Mouse (Mus musculus) stomach, embryonic 14.5 days (tissue): Measurements from ENCODE around the gene Fam83e. TPM values are rescaled to one million over a fixed set of nuclear protein-coding genes. Genes with fewer than 3 reads are reported as not detected.

ENCODE experiments used
- ATAC-seq: fragments of 200-750 bp; cut with Nextera tagmentation; 2 replicates; pipeline ENCODE4 v1.8.0; 2017; ENCODE audit warnings: low read depth, moderate TSS enrichment; ENCODE audit not compliant: insufficient number of reproducible peaks, insufficient read depth, low FRiP score
- H3K27ac ChIP-seq: fragments of 300-500 bp; sonication (generic); 2 replicates; pipeline ENCODE4 v1.5.1; 2014; ENCODE audit warnings: mild to moderate bottlenecking, low read length, moderate library complexity, mixed read lengths
- H3K27me3 ChIP-seq: fragments of 300-500 bp; sonication (generic); 2 replicates; pipeline ENCODE4 v1.6.1; 2014; ENCODE audit warnings: low read length, control low read depth, mixed read lengths; ENCODE audit not compliant: control insufficient read depth, insufficient read depth
- H3K36me3 ChIP-seq: fragments of 300-500 bp; sonication (generic); 2 replicates; pipeline ENCODE4 v1.6.1; 2014; ENCODE audit warnings: mild to moderate bottlenecking, control low read depth, low read length, moderate library complexity, mixed read lengths; ENCODE audit not compliant: control insufficient read depth, insufficient read depth
- H3K4me1 ChIP-seq: fragments of 300-500 bp; sonication (generic); 2 replicates; pipeline ENCODE4 v1.6.1; 2014; ENCODE audit warnings: low read length, control low read depth, mixed read lengths; ENCODE audit not compliant: control insufficient read depth, insufficient read depth
- H3K4me2 ChIP-seq: fragments of 300-500 bp; sonication (generic); replicated peaks from 2 replicates; pipeline ENCODE4 v1.6.1; 2014; ENCODE audit warnings: low read depth, low read length, control low read depth
- H3K4me3 ChIP-seq: fragments of 300-500 bp; sonication (generic); 2 replicates; pipeline ENCODE4 v1.5.1; 2014; ENCODE audit warnings: low read depth, low read length, control low read depth
- H3K9ac ChIP-seq: fragments of 300-500 bp; sonication (generic); replicated peaks from 2 replicates; pipeline ENCODE4 v1.6.1; 2014; ENCODE audit warnings: low read depth, mild to moderate bottlenecking, control low read depth, low read length, moderate library complexity, mixed read lengths
- H3K9me3 ChIP-seq: fragments of 300-500 bp; sonication (generic); 2 replicates; pipeline ENCODE4 v1.6.1; 2016; ENCODE audit warnings: low read depth, low read length, control low read depth; ENCODE audit not compliant: control insufficient read depth
- WGBS: fragments of 180-500 bp; shearing (Covaris S2); extraction: QIAGEN DNeasy Blood & Tissue Kit; methylation state at CpG from one replicate; pipeline ENCODE4 v1.1.7; 2014; 5-methylcytosine and 5-hydroxymethylcytosine counted together
- polyA plus RNA-seq: library from polyadenylated mRNA; unstranded; fragments of >200 nt; fragmentation: Nextera tagmentation; extraction: Ambion mirVana; gene quantifications from 2 replicates; pipeline ENCODE4 v1.2.1, GENCODE M21; 2014

Fam83e gene
- polyA plus RNA-seq, 1 experiment from 2014 or later: 3.1 TPM

DNA sequence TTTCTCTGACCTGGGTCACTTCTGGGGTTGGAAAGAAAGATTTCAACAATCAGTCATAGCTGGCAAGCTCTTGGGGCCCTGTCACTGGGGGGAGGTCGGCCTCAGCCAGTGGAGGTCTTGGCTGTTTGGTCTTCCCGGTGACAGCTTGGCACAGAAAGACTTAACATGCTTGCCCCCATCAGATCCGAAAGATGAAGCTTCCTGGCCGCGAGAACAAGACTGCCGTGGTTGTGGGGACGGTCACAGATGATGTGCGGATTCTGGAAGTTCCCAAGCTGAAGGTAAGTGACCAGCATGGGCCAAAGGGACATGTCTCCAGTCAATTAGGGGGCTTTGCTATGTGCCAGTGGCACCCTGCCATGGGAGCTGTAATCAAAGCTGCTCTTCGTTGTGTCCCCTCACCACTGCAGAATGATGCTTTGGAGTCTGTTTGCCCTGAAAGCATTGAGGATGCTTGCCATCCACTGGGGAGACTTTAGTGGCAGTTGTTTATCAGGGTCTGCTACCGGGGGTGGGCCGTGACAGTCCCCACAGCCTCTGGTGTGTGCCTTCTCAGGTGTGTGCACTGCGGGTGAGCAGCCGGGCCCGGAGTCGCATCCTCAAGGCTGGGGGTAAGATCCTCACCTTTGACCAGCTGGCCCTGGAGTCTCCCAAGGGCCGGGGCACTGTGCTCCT is 1.1 kb upstream of the Fam83e start:
- Histone ChIP-seq H3K9ac (no peak overlapping the region), H3K36me3 (peaks cover 37% of the 10 kb centered on the region), H3K27ac (peak overlapping the region; percentile 15; the same call in 1 of the 2 replicates), H3K9me3 (no peaks in the 10 kb centered on the region), H3K4me3 (peak overlapping the region; percentile 97; the same call in 1 of the 2 replicates), H3K4me1 (peaks cover 31% of the 10 kb centered on the region), H3K4me2 (0 out of 2 replicates have a peak overlapping the region, but pooled peaks have one; percentile 18), H3K27me3 (no peaks in the 10 kb centered on the region)
- no peak for ATAC-seq
- 86% methylated on average over 15 of the region's 16 CpGs for WGBS

DNA sequence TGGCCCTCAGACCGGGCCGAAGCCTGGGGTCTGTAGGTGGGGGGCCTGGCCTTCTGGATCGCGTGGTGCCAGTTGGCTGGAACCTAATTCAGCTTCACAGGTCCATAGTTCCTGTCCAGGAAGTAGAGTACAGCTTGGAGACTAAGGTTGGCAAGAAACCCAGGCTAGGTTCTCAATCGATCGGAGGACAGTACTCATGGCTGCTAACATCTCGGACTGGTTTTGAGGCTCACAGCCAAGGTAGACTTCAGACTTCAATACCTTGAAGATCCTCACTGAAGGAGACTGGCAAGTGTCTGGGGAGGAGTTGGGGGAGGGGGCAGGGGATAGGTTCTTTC is 191 bp downstream of the Fam83e start:
- H3K4me1 ChIP-seq: peaks cover 22% of the 10 kb centered on the region
- peak overlapping the region; percentile 18; the same call in 1 of the 2 replicates for H3K4me2 ChIP-seq
- H3K9me3 ChIP-seq: no peaks in the 10 kb centered on the region
- peak overlapping the region; percentile 8; the same call in 1 of the 2 replicates for H3K4me3 ChIP-seq
- peak overlapping the region; percentile 63; the same call in 1 of the 2 replicates for H3K27ac ChIP-seq
- 74% methylated on average over 7 of the region's 7 CpGs for WGBS
- ATAC-seq: no peak
- no peak overlapping the region for H3K9ac ChIP-seq
- H3K36me3 ChIP-seq: peaks cover 44% of the 10 kb centered on the region
- no peaks in the 10 kb centered on the region for H3K27me3 ChIP-seq

DNA sequence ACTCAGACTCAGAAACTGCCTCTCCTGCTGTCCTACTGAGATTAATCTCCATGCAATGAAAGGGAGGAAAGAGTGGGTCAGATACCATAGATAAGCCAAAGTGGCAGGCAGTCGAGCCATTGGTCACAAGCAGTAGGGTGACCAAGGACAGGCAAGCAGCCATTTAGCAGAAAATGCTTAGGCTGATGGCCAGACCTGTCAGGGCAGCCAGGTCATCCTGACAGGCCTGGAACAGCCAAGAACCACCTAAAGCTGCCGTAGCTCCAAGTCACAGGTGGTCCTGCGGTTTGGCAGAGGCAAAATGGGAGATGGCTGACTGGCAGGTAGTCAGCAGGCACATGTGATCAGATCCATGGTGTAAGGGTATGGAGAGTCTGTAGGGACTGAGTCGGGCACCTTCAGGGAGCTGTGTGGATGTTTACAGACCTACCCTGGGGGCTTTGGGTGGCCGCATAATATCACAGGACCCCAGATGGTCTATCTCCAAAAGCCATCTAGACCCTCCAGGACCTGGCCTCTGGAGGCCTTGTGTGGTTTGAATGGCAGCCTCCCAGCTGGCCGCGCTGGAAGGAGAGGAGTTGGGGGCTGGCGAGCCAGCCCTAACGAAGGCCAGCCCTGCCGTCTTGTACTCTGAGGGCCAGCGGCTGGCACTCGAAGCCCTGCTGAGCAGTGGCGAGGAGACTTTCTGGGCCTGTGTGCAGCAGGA is 783 bp downstream of the Fam83e start:
- H3K27me3 ChIP-seq: no peaks in the 10 kb centered on the region
- H3K4me3 ChIP-seq: peak overlapping the region; percentile 8; the same call in 1 of the 2 replicates
- no peak for ATAC-seq
- peaks cover 16% of the 10 kb centered on the region for H3K4me1 ChIP-seq
- H3K27ac ChIP-seq: no peak overlapping the region
- 60% methylated on average over 13 of the region's 13 CpGs for WGBS
- peaks cover 48% of the 10 kb centered on the region for H3K36me3 ChIP-seq
- no peak overlapping the region for H3K9ac ChIP-seq
- peak overlapping the region; percentile 14; the same call in 1 of the 2 replicates for H3K4me2 ChIP-seq
- no peaks in the 10 kb centered on the region for H3K9me3 ChIP-seq

DNA sequence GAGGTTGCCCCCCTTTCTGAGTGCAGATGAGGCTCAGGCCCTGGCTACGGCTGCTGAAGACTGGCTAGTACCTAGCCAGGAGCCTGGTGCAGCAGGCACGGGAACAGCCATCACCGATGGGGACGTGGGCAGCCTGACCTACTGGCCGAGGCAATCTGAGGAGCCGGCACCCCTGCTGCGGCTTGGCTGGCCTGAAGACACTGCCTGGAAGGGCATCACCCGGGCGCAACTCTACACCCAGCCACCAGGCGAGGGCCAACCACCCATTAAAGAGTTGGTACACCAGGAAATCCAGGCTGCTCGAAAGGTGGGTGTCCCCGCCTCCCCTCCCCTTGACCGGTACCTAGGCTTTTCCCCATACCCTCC is 1.3 kb downstream of the Fam83e start:
- H3K9me3 ChIP-seq: no peaks in the 10 kb centered on the region
- no peak overlapping the region for H3K9ac ChIP-seq
- H3K4me2 ChIP-seq: no peak overlapping the region
- ATAC-seq: no peak
- peaks cover 48% of the 10 kb centered on the region for H3K36me3 ChIP-seq
- no peak overlapping the region for H3K4me3 ChIP-seq
- no peak overlapping the region for H3K27ac ChIP-seq
- 76% methylated on average over 13 of the region's 13 CpGs for WGBS
- no peaks in the 10 kb centered on the region for H3K27me3 ChIP-seq
- H3K4me1 ChIP-seq: peaks cover 12% of the 10 kb centered on the region

DNA sequence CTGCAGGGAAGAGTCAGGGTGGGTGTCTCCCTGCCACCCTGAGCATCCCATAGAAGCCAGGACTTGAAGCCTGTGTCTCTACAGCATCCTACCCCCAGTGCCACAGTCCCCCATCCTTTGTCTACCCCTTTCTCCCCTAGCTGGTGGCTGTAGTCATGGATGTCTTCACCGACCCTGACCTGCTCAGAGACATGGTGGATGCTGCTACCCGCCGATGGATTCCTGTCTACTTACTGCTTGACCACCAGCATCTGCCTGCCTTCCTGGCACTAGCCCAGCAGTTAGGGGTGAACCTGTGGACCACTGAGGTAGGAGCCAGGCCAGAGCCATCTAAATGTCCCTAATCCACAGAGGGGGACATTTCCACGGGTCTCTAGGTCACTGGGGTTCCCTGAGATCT is 2.3 kb downstream of the Fam83e start:
- H3K4me1 ChIP-seq: peaks cover 12% of the 10 kb centered on the region

DNA sequence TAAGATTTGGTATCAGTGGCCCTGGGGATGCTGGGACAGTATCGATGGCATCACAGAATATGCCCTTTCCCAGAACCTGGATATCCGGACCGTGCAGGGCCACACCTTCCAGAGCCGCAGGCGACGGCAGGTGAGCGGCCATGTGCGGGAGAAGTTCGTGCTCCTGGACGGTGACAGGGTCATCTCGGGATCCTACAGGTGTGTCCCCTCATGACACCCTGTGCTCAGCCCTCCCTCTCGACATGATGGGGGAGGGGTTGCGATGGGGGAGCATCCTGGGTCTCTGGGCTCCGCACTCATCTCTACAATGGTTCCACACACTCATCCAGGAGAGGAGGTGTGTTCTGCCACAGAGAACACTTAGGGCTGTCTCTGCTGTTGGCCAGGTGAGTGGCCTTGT is 2.8 kb downstream of the Fam83e start:
- Histone ChIP-seq H3K27me3 (no peaks in the 10 kb centered on the region), H3K4me2 (no peak overlapping the region), H3K9ac (no peak overlapping the region), H3K36me3 (peaks cover 48% of the 10 kb centered on the region), H3K27ac (no peak overlapping the region), H3K9me3 (no peaks in the 10 kb centered on the region), H3K4me1 (peaks cover 12% of the 10 kb centered on the region), H3K4me3 (no peak overlapping the region)
- ATAC-seq: no peak
- WGBS: 92% methylated on average over 14 of the region's 14 CpGs

More for the DNA sequence above, 2.3 kb downstream of the Fam83e start:
- Histone ChIP-seq H3K9ac (no peak overlapping the region), H3K9me3 (no peaks in the 10 kb centered on the region), H3K36me3 (peaks cover 48% of the 10 kb centered on the region), H3K27ac (no peak overlapping the region), H3K4me2 (no peak overlapping the region), H3K4me3 (no peak overlapping the region), H3K27me3 (no peaks in the 10 kb centered on the region)
- ATAC-seq: no peak
- 77% methylated on average over 4 of the region's 4 CpGs for WGBS

DNA sequence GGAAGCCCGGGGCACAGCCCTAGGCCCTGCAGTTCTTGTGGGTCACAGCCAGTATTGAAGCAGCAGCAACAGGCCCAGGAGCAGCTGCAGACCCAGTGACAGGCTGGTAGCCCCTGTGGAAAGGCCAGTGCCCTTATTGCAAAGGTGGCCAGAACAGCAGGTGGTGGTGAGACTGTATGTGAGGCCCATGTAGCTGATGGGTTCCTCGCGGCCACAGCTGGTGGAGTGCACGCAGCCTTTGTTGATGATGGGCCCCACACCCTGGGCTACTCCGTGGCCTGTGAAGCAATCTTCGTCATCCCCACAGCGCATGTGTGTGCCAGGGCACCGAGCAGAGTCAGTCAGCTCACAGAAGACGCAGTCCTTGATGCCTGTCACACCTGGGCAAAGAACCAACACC is 4.1 kb downstream of the Fam83e start:
- Histone ChIP-seq H3K4me1 (no peaks in the 10 kb centered on the region), H3K36me3 (peaks cover 41% of the 10 kb centered on the region), H3K9me3 (no peaks in the 10 kb centered on the region), H3K4me3 (no peak overlapping the region), H3K27ac (no peak overlapping the region), H3K4me2 (no peak overlapping the region), H3K9ac (no peak overlapping the region), H3K27me3 (no peaks in the 10 kb centered on the region)
- 88% methylated on average over 9 of the region's 9 CpGs for WGBS
- no peak for ATAC-seq

DNA sequence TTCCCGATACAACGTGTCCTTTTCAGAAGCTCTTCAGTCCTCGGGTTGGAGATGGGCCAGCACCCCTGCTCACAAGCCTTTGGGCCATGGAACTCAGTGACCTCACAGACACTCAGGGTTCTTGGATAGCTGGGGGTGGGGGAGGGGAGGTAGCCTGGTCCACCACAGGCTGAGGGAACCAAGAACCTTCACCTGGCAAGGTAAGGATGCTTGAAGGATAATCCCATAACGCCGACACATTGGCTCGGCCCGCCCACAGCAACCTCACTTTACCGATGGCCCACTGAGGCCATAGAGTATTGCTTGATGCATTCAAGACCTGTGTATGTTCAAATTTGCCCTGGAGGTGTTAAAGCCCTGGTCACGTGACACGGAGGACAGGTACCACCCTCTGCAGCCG is 4.7 kb downstream of the Fam83e start, which contains the start of gene Spaca4:
Gene Spaca4 (minus strand): TSS at position 101 of the 400 bp plus-strand sequence.
- Histone ChIP-seq H3K9me3 (no peaks in the 10 kb centered on the region), H3K36me3 (peaks cover 36% of the 10 kb centered on the region), H3K27me3 (no peaks in the 10 kb centered on the region), H3K9ac (no peak within 1 kb of the TSS), H3K4me2 (no peak within 1 kb of the TSS), H3K4me3 (no peak within 1 kb of the TSS), H3K4me1 (peaks cover 5% of the 10 kb centered on the region), H3K27ac (peak within 1 kb of the TSS; percentile 56; the same call in 1 of the 2 replicates)
- ATAC-seq: no peak
- 88% methylated on average over 11 of the region's 11 CpGs for WGBS
